Mouse (Mus musculus) midbrain, embryonic 15.5 days (tissue): ENCODE measurements at regions not wholly inside any gene's neighbourhood (a gene's known extent, or its start where the extent isn't known, plus 50 kb on each side); places are given as distances from the start of the nearest gene placed in this dataset.

ENCODE experiments used
- ATAC-seq: fragments of 200-750 bp; cut with Nextera tagmentation; replicated peaks from 2 replicates; pipeline ENCODE4 v1.8.0; 2017; ENCODE audit warnings: moderate TSS enrichment
- H3K27ac ChIP-seq: fragments of 300-500 bp; sonication (generic); 2 replicates; pipeline ENCODE4 v1.5.1; 2015; ENCODE audit warnings: mild to moderate bottlenecking, inconsistent platforms
- H3K27me3 ChIP-seq: fragments of 300-500 bp; sonication (generic); replicated peaks from 2 replicates; pipeline ENCODE4 v1.6.1; 2015; ENCODE audit warnings: inconsistent platforms
- H3K36me3 ChIP-seq: fragments of 300-500 bp; sonication (generic); replicated peaks from 2 replicates; pipeline ENCODE4 v1.6.1; 2015; ENCODE audit warnings: inconsistent platforms
- H3K4me1 ChIP-seq: fragments of 300-500 bp; sonication (generic); 2 replicates; pipeline ENCODE4 v1.6.1; 2015; ENCODE audit warnings: inconsistent platforms
- H3K4me2 ChIP-seq: fragments of 300-500 bp; sonication (generic); 2 replicates; pipeline ENCODE4 v1.6.1; 2015; ENCODE audit warnings: inconsistent platforms, mild to moderate bottlenecking, moderate library complexity
- H3K4me3 ChIP-seq: fragments of 300-500 bp; sonication (generic); 2 replicates; pipeline ENCODE4 v1.5.1; 2015; ENCODE audit warnings: mild to moderate bottlenecking, inconsistent platforms
- H3K9ac ChIP-seq: fragments of 300-500 bp; sonication (generic); 2 replicates; pipeline ENCODE4 v1.6.1; 2015; ENCODE audit warnings: mild to moderate bottlenecking, inconsistent platforms
- H3K9me3 ChIP-seq: fragments of 300-500 bp; sonication (generic); 2 replicates; pipeline ENCODE4 v1.6.1; 2016; ENCODE audit warnings: inconsistent platforms
- WGBS: fragments of 180-500 bp; shearing (Covaris S2); methylation state at CpG from one replicate; pipeline ENCODE4 v1.1.7; 2015; ENCODE audit warnings: mixed read lengths; 5-methylcytosine and 5-hydroxymethylcytosine counted together

DNA sequence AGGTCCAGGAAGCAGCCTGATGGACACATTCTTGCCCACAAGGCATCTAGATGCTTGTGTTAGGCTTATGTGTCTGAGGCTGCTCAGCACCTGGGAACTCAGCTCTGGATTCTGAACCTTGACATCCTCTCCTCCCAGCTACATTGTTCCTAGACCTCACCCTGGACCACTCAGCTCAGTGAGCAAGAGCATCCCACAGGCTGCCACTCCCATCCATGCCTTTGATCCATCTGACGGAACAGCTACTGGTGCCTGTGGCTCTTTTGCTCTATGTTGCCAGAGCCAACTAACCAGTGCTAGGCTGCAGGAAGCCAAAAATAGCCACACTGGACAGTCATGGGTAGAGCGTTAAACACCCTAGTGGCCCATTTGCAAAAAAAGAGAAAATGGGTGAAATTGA is 374.8 kb downstream of the Cd83 start:
- Histone ChIP-seq H3K4me2 (no peak overlapping the region), H3K27me3 (no peaks in the 10 kb centered on the region), H3K4me3 (no peak overlapping the region), H3K9ac (no peak overlapping the region), H3K27ac (no peak overlapping the region), H3K36me3 (no peaks in the 10 kb centered on the region), H3K9me3 (no peaks in the 10 kb centered on the region), H3K4me1 (no peaks in the 10 kb centered on the region)
- no peak for ATAC-seq
- WGBS = 84% methylated on average over 2 of the region's 2 CpGs

GRCm38 (mm10) chr13:44164746-44165145 is 380.2 kb downstream of the Cd83 start:
- no peak for ATAC-seq
- Histone ChIP-seq H3K27ac (no peak overlapping the region), H3K4me3 (no peak overlapping the region), H3K4me1 (no peaks in the 10 kb centered on the region), H3K9me3 (no peaks in the 10 kb centered on the region), H3K36me3 (no peaks in the 10 kb centered on the region), H3K9ac (no peak overlapping the region), H3K27me3 (no peaks in the 10 kb centered on the region), H3K4me2 (no peak overlapping the region)

- no peaks in the 10 kb centered on the region for H3K36me3 ChIP-seq
- no peak overlapping the region for H3K27ac ChIP-seq
- H3K4me2 ChIP-seq = no peak overlapping the region
- no peaks in the 10 kb centered on the region for H3K4me1 ChIP-seq
- H3K9me3 ChIP-seq = no peaks in the 10 kb centered on the region
- H3K4me3 ChIP-seq = no peak overlapping the region
- WGBS = 54% methylated on average over 9 of the region's 9 CpGs
- H3K9ac ChIP-seq = no peak overlapping the region
- H3K27me3 ChIP-seq = no peaks in the 10 kb centered on the region
- ATAC-seq = no peak
Measured at GRCm38 (mm10) chr13:44167186-44167585, 382.6 kb downstream of the Cd83 start.

DNA sequence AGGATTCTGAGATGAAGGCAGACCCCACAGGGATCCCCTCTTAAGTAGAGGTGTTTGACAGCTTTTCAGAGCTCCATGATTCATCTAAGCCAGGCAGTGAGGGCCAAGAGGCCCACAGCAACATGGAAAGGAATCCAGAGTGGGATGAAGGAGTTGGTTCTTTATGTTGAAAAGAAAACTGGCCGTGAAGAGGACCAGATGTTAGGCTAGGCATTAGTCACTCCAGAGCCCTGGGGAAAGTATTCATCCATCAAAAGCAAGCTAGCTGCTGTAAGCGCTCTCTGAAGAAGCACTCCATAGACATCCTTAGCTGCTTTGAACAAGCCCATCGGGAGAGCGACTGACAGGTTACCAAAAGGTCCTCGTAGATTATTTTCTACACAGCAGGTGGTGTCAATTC is 383.6 kb downstream of the Cd83 start:
- no peaks in the 10 kb centered on the region for H3K4me1 ChIP-seq
- H3K27me3 ChIP-seq = no peaks in the 10 kb centered on the region
- no peak overlapping the region for H3K9ac ChIP-seq
- H3K36me3 ChIP-seq = no peaks in the 10 kb centered on the region
- no peak overlapping the region for H3K4me3 ChIP-seq
- no peak overlapping the region for H3K27ac ChIP-seq
- 67% methylated on average over 5 of the region's 5 CpGs for WGBS
- no peaks in the 10 kb centered on the region for H3K9me3 ChIP-seq
- no peak for ATAC-seq
- H3K4me2 ChIP-seq = no peak overlapping the region

DNA sequence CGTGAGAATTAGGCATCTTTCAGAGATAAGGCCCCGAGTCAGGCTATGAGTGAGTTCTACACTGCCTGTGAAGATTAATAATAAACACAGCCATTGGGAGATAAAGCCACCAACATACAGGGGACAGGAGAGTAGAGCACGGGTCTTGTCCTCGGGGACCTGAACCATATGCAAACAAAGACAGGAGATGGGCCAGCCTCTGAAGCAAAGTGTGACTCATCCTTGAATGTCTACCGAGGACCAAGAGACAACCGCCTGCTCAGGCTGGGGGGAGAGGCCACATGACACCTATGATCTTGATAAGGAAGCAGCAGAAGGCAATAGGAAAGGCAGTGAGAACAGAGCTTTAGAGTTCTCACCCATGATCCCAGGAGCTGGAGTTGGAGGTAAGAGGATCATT is 387.1 kb downstream of the Cd83 start:
- H3K27me3 ChIP-seq = no peaks in the 10 kb centered on the region
- H3K9me3 ChIP-seq = no peaks in the 10 kb centered on the region
- H3K36me3 ChIP-seq = no peaks in the 10 kb centered on the region
- no peaks in the 10 kb centered on the region for H3K4me1 ChIP-seq
- no peak overlapping the region for H3K9ac ChIP-seq
- no peak for ATAC-seq
- H3K27ac ChIP-seq = no peak overlapping the region
- H3K4me2 ChIP-seq = no peak overlapping the region
- no peak overlapping the region for H3K4me3 ChIP-seq
- WGBS = 76% methylated on average over 6 of the region's 6 CpGs

DNA sequence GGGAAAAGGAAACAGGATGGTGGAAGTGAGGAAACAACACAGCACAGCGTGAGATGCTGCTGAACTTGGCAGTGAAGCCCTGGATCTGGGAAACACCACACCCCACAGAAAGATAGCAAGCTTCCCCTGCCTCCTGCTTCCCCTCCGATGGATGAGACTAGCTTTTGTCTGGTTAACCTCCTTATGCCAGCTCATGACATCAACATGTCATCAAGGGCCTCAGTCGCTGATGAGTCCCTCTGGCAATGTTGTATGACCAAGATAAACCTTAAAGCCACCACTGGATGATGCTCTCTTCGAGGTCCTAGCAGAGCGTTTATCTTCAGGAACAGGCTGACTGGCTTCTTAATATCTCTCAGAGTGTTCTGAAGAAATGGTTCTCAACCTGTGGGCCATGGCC is 388.1 kb downstream of the Cd83 start:
- no peak for ATAC-seq
- 90% methylated on average over 5 of the region's 5 CpGs for WGBS
- Histone ChIP-seq H3K4me1 (no peaks in the 10 kb centered on the region), H3K27ac (no peak overlapping the region), H3K4me2 (no peak overlapping the region), H3K4me3 (no peak overlapping the region), H3K36me3 (no peaks in the 10 kb centered on the region), H3K9me3 (no peaks in the 10 kb centered on the region), H3K9ac (no peak overlapping the region), H3K27me3 (no peaks in the 10 kb centered on the region)

GRCm38 (mm10) chr13:44174236-44174635 is 389.7 kb downstream of the Cd83 start:
- no peak overlapping the region for H3K4me2 ChIP-seq
- ATAC-seq = no peak
- H3K27ac ChIP-seq = no peak overlapping the region
- H3K4me1 ChIP-seq = no peaks in the 10 kb centered on the region
- no peak overlapping the region for H3K4me3 ChIP-seq
- H3K9me3 ChIP-seq = no peaks in the 10 kb centered on the region
- H3K36me3 ChIP-seq = no peaks in the 10 kb centered on the region
- H3K27me3 ChIP-seq = no peaks in the 10 kb centered on the region
- H3K9ac ChIP-seq = no peak overlapping the region
- 92% methylated on average over 2 of the region's 2 CpGs for WGBS

DNA sequence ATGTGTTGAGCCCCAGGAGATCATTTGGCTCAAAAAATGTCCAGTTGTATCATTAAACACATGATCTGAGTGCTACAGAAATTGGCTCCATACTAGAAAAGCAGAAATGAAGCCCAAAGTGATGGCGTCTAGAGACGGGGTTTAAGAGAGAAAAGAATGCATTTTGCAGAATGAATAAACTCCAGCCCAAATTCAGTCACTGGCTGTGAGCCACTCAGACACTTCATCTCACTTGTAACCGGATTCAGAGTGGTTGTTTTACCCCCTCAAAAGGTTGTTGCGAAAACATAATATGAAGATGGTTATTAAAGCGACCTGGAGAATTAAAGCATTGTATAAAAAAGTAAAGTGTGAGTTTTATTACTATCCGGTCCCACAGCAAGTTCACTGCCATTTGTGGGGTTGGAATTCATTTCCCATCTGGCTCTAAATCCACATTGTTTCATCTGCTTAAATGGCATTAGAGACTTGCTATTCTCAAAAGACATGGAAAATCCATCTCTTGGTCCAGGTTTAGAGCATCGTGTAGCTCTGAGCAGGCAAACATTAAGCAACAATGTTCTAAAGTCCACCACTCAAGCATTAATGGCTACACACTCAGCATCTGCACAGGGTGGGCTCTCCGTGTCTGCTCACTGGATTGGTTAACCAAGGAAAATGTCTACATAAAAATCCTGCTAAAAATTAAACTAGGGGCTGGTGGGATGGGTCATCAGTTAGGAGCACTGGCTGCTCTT is 390.9 kb downstream of the Cd83 start:
- no peaks in the 10 kb centered on the region for H3K27me3 ChIP-seq
- H3K4me1 ChIP-seq = no peaks in the 10 kb centered on the region
- H3K4me2 ChIP-seq = no peak overlapping the region
- 85% methylated on average over 8 of the region's 8 CpGs for WGBS
- H3K9me3 ChIP-seq = no peaks in the 10 kb centered on the region
- H3K9ac ChIP-seq = no peak overlapping the region
- ATAC-seq = no peak
- H3K27ac ChIP-seq = no peak overlapping the region
- no peak overlapping the region for H3K4me3 ChIP-seq
- H3K36me3 ChIP-seq = no peaks in the 10 kb centered on the region

GRCm38 (mm10) chr13:44176121-44176520 is 391.5 kb downstream of the Cd83 start:
- Histone ChIP-seq H3K4me1 (no peaks in the 10 kb centered on the region), H3K9ac (no peak overlapping the region), H3K4me2 (no peak overlapping the region), H3K4me3 (no peak overlapping the region), H3K36me3 (no peaks in the 10 kb centered on the region), H3K27ac (no peak overlapping the region), H3K27me3 (no peaks in the 10 kb centered on the region), H3K9me3 (no peaks in the 10 kb centered on the region)
- ATAC-seq = no peak
- WGBS = 89% methylated on average over 8 of the region's 8 CpGs

DNA sequence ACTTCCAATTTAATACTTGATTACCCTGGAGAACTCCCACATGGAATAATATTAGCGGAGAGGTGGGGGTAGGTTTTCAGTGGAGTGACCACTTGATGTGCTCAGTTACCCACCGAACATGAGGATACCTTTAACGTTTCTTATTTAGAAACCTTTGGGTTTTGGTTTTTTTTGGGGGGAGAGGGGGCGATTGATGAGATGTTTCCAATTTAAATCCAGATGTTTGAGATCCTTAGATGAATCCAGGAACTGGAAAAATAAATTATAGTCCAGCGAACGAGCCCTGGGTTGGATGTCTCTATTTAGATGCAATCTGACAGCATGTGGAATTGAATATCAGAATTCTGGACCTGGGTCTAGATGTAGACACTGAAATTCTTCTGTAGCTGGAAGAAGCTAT is 393.4 kb downstream of the Cd83 start:
- H3K4me1 ChIP-seq = no peaks in the 10 kb centered on the region
- no peak for ATAC-seq
- H3K4me3 ChIP-seq = no peak overlapping the region
- no peak overlapping the region for H3K4me2 ChIP-seq
- WGBS = 77% methylated on average over 6 of the region's 6 CpGs
- H3K27me3 ChIP-seq = no peaks in the 10 kb centered on the region
- no peak overlapping the region for H3K9ac ChIP-seq
- H3K9me3 ChIP-seq = no peaks in the 10 kb centered on the region
- no peaks in the 10 kb centered on the region for H3K36me3 ChIP-seq
- H3K27ac ChIP-seq = no peak overlapping the region

DNA sequence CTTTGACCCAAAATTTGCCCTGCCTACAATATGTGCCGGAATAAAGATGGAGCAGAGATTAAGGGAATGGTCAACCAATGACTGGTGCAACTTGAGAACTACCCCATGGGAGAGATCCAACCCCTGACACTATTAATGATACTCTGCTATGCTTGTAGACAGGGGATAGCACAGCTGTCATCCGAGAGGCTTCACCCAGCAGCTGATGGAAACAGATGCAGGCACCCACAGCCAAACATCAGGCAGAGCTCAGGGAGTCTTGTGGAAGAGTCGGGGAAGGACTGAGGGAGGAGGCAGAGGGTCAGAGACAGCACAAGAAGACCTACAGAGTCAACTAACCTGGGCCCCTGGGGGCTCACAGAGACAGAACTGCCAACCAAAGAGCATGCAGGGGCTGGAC is 395.8 kb downstream of the Cd83 start:
- no peak overlapping the region for H3K27ac ChIP-seq
- H3K4me1 ChIP-seq = no peaks in the 10 kb centered on the region
- WGBS = 83% methylated on average over 3 of the region's 3 CpGs
- H3K4me2 ChIP-seq = no peak overlapping the region
- no peaks in the 10 kb centered on the region for H3K36me3 ChIP-seq
- no peak for ATAC-seq
- H3K9me3 ChIP-seq = no peaks in the 10 kb centered on the region
- no peaks in the 10 kb centered on the region for H3K27me3 ChIP-seq
- no peak overlapping the region for H3K9ac ChIP-seq
- no peak overlapping the region for H3K4me3 ChIP-seq

DNA sequence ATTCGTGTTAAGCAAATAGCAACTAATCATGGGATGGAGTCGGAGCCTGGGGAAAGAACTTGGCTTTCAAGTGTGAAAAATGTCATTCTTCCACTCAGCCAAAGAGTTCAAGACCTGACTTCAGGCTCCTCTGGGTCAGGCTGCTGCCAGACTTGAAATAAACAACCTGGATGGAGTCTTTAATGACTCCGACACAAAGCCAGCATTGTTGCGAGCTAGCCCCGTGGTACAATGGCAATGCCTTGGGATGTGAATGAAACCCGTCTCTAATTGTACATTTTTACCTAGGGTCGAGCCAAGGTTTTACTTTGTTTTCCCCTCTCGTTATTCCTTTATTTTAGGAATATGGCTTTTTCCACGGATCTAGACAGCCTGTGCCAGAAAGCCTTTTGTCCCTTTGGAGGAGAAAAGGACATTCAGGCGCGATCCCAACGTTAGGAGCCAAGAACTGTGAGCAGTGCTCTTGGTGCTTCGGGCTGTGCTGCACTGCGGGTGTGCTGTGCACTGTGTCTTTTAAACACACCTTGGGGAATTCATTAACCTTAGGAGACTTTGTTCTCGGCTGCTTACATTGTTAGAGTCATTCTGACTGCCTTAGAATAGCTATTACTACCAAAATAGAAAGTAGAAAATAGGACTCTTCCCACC is 398.1 kb downstream of the Cd83 start:
- Histone ChIP-seq H3K9ac (no peak overlapping the region), H3K4me1 (no peaks in the 10 kb centered on the region), H3K27me3 (no peaks in the 10 kb centered on the region), H3K27ac (no peak overlapping the region), H3K9me3 (no peaks in the 10 kb centered on the region), H3K4me3 (no peak overlapping the region), H3K4me2 (no peak overlapping the region), H3K36me3 (no peaks in the 10 kb centered on the region)
- WGBS = 46% methylated on average over 15 of the region's 15 CpGs
- no peak for ATAC-seq

DNA sequence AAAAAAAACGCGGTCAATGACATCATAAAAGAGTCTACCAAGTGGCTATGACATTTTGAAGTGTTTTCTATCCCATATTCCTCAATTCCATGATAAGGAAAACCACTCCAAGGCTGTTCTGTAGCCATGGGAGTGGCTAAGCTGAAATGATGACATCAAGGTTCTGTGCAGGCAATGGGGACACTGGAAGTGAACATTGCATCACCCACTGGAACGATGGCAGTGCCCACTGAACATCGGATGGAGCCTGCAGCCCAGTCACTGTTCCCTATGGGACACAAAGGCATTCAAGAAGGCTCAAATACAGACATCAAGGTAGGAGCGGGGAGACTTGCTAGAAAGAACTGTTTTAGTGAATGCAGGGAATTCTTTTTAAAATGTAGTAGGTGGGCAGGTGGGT is 410.8 kb downstream of the Cd83 start:
- Histone ChIP-seq H3K27me3 (no peaks in the 10 kb centered on the region), H3K4me2 (no peak overlapping the region), H3K4me1 (no peaks in the 10 kb centered on the region), H3K4me3 (no peak overlapping the region), H3K36me3 (no peaks in the 10 kb centered on the region), H3K9ac (no peak overlapping the region), H3K27ac (no peak overlapping the region), H3K9me3 (no peaks in the 10 kb centered on the region)
- ATAC-seq = no peak
- 87% methylated on average over 5 of the region's 5 CpGs for WGBS
